Mouse (Mus musculus): ENCODE data around the gene Itsn1.

GRCm38 (mm10) chr16:91876457-91876856 lies 147.4 kb downstream of the Itsn1 start:
- TF ChIP-seq CTCF (conservative IDR thresholded peaks at IDR 0.05; ENCODE audit: insufficient read depth, insufficient read length, low read depth, low read length) = no peak
- TF ChIP-seq POLR2A (IDR thresholded peaks at IDR 0.05; ENCODE audit: low read depth, low read length) = no peak
